Mouse (Mus musculus) CH12.LX (cell line): ENCODE results near the gene Socs3. TPM values are rescaled to one million over a fixed set of nuclear protein-coding genes. Genes with fewer than 3 reads are reported as not detected.

Source experiments
- DNase-seq: peaks from one replicate; pipeline ENCODE4 v3.0.0-alpha.2; 2013; ENCODE audit errors: extremely low read depth
- H3K27ac ChIP-seq: 2 replicates; pipeline ENCODE4 v1.5.1; 2012; ENCODE audit warnings: low read depth, mild to moderate bottlenecking, control low read depth, moderate library complexity; ENCODE audit not compliant: insufficient read depth
- H3K27me3 ChIP-seq: replicated peaks from 2 replicates; pipeline ENCODE3; 2012; ENCODE audit warnings: inconsistent platforms
- H3K36me3 ChIP-seq, 2 experiments: replicated peaks in 1 of 2; 2 replicates each; pipeline versions ENCODE3 to v1.6.1; 2012; ENCODE audit warnings: inconsistent platforms in 1 of 2, low read length in 1 of 2, mild to moderate bottlenecking in 1 of 2, mixed read lengths in 1 of 2, moderate library complexity in 1 of 2; ENCODE audit not compliant: control insufficient read depth in 1 of 2, insufficient read depth in 1 of 2
- H3K4me1 ChIP-seq, 2 experiments: 2 replicates each; pipeline ENCODE4 v1.6.1; 2012; ENCODE audit warnings: inconsistent platforms in 1 of 2, moderate library complexity in 1 of 2; ENCODE audit not compliant: insufficient read depth in 2 of 2, control insufficient read depth in 1 of 2
- H3K4me2 ChIP-seq: 2 replicates; pipeline ENCODE4 v1.6.1; 2012; ENCODE audit warnings: low read depth, mild to moderate bottlenecking, control low read depth; ENCODE audit not compliant: poor library complexity, insufficient read depth, severe bottlenecking
- H3K4me3 ChIP-seq, 3 experiments: fragments of 150-350 bp in 1 of 3; sonication (generic) in 1 of 3; replicated peaks in 1 of 3; 2 replicates each; pipeline versions ENCODE3 to v1.5.1; 2011 to 2012; ENCODE audit warnings: low read depth in 2 of 3, low read length in 2 of 3, mild to moderate bottlenecking in 2 of 3, moderate library complexity in 2 of 3, control low read depth in 1 of 3, improper control_type of control experiment in 1 of 3, inconsistent platforms in 1 of 3, mixed read lengths in 1 of 3; ENCODE audit not compliant: poor library complexity in 1 of 3
- H3K79me2 ChIP-seq: replicated peaks from 2 replicates; pipeline ENCODE4 v1.6.1; 2012; ENCODE audit warnings: mild to moderate bottlenecking, moderate library complexity; ENCODE audit not compliant: control insufficient read depth, poor library complexity, insufficient read depth, severe bottlenecking; ENCODE audit errors: extremely low read depth
- H3K9ac ChIP-seq: 2 replicates; pipeline ENCODE4 v1.6.1; 2012; ENCODE audit warnings: low read depth, mild to moderate bottlenecking, control low read depth, moderate library complexity; ENCODE audit not compliant: insufficient read depth
- H3K9me3 ChIP-seq: replicated peaks from 2 replicates; pipeline ENCODE3; 2012; ENCODE audit warnings: low read length, inconsistent platforms, mixed read lengths
- BHLHE40 ChIP-seq: IDR thresholded peaks from 2 replicates; pipeline ENCODE4 v1.6.1; 2011; ENCODE audit warnings: mild to moderate bottlenecking, low read depth, low read length, improper control_type of control experiment
- CHD1 ChIP-seq: IDR thresholded peaks from 2 replicates; pipeline ENCODE4 v1.6.1; 2012; ENCODE audit warnings: low read depth, low read length, improper control_type of control experiment, inconsistent platforms
- CHD2 ChIP-seq: IDR thresholded peaks from 2 replicates; pipeline ENCODE4 v1.6.1; 2011; ENCODE audit warnings: low read length, improper control_type of control experiment
- CTCF ChIP-seq, 2 experiments: IDR thresholded peaks in 1 of 2; conservative IDR thresholded peaks in 1 of 2; 2 replicates each; pipeline ENCODE4 v1.5.1; 2011 to 2012; ENCODE audit warnings: low read depth in 2 of 2, low read length in 2 of 2, improper control_type of control experiment in 1 of 2, inconsistent platforms in 1 of 2, mild to moderate bottlenecking in 1 of 2, moderate library complexity in 1 of 2
- E2F4 ChIP-seq: IDR thresholded peaks from 2 replicates; pipeline ENCODE4 v1.6.1; 2011; ENCODE audit warnings: low read depth, low read length, improper control_type of control experiment; ENCODE audit not compliant: insufficient replicate concordance
- ELF1 ChIP-seq: IDR thresholded peaks from 2 replicates; pipeline ENCODE4 v1.6.1; 2014; ENCODE audit warnings: low read depth, mild to moderate bottlenecking, inconsistent platforms, low read length, improper control_type of control experiment
- EP300 ChIP-seq: IDR thresholded peaks from 2 replicates; pipeline ENCODE4 v1.6.1; 2011; ENCODE audit warnings: low read length, improper control_type of control experiment
- ETS1 ChIP-seq: conservative IDR thresholded peaks from 2 replicates; pipeline ENCODE4 v1.6.1; 2012; ENCODE audit warnings: low read depth, mild to moderate bottlenecking, inconsistent platforms, low read length, improper control_type of control experiment, moderate library complexity
- GABPA ChIP-seq: IDR thresholded peaks from 2 replicates; pipeline ENCODE4 v1.6.1; 2012; ENCODE audit warnings: low read depth, low read length, improper control_type of control experiment, inconsistent platforms; ENCODE audit not compliant: insufficient replicate concordance
- HCFC1 ChIP-seq: IDR thresholded peaks from 2 replicates; pipeline ENCODE4 v1.6.1; 2012; ENCODE audit warnings: low read depth, mild to moderate bottlenecking, inconsistent platforms, low read length, improper control_type of control experiment
- IRF4 ChIP-seq: IDR thresholded peaks from 2 replicates; pipeline ENCODE4 v1.6.1; 2014; ENCODE audit warnings: low read depth, mild to moderate bottlenecking, inconsistent platforms, low read length, improper control_type of control experiment
- JUN ChIP-seq: IDR thresholded peaks from 2 replicates; pipeline ENCODE4 v1.6.1; 2011; ENCODE audit warnings: low read depth, mild to moderate bottlenecking, low read length, improper control_type of control experiment, moderate library complexity; ENCODE audit not compliant: insufficient read depth
- JUND ChIP-seq: conservative IDR thresholded peaks from 2 replicates; pipeline ENCODE4 v1.6.1; 2011; ENCODE audit warnings: low read depth, low read length, improper control_type of control experiment
- KAT2A ChIP-seq: IDR thresholded peaks from 2 replicates; pipeline ENCODE4 v1.6.1; 2012; ENCODE audit warnings: low read length, improper control_type of control experiment, inconsistent platforms; ENCODE audit not compliant: insufficient replicate concordance
- MAFK ChIP-seq: IDR thresholded peaks from 2 replicates; pipeline ENCODE4 v1.6.1; 2011; ENCODE audit warnings: low read length, improper control_type of control experiment; ENCODE audit not compliant: insufficient replicate concordance
- MAX ChIP-seq: IDR thresholded peaks from 2 replicates; pipeline ENCODE4 v1.6.1; 2011; ENCODE audit warnings: low read length, improper control_type of control experiment
- MAZ ChIP-seq: IDR thresholded peaks from 2 replicates; pipeline ENCODE4 v1.6.1; 2012; ENCODE audit warnings: low read depth, mild to moderate bottlenecking, inconsistent platforms, low read length, improper control_type of control experiment, moderate library complexity
- MEF2A ChIP-seq: IDR thresholded peaks from 2 replicates; pipeline ENCODE4 v1.6.1; 2014; ENCODE audit warnings: low read depth, mild to moderate bottlenecking, inconsistent platforms, low read length, improper control_type of control experiment, borderline replicate concordance
- MXI1 ChIP-seq: IDR thresholded peaks from 2 replicates; pipeline ENCODE4 v1.6.1; 2011; ENCODE audit warnings: mild to moderate bottlenecking, low read depth, low read length, improper control_type of control experiment
- MYC ChIP-seq: IDR thresholded peaks from 2 replicates; pipeline ENCODE4 v1.6.1; 2011; ENCODE audit warnings: low read depth, mild to moderate bottlenecking, improper control_type of control experiment, low read length
- NELFE ChIP-seq: IDR thresholded peaks from 2 replicates; pipeline ENCODE4 v1.6.1; 2011; ENCODE audit warnings: low read depth, low read length, improper control_type of control experiment
- NRF1 ChIP-seq: IDR thresholded peaks from 2 replicates; pipeline ENCODE4 v1.6.1; 2014; ENCODE audit warnings: low read depth, mild to moderate bottlenecking, inconsistent platforms, low read length, improper control_type of control experiment, moderate library complexity
- PAX5 ChIP-seq: IDR thresholded peaks from 2 replicates; pipeline ENCODE4 v1.6.1; 2012; ENCODE audit warnings: low read length, inconsistent platforms, mixed read lengths
- POLR2A ChIP-seq: IDR thresholded peaks from 2 replicates; pipeline ENCODE4 v1.6.1; 2011; ENCODE audit warnings: low read depth, mild to moderate bottlenecking, improper control_type of control experiment, low read length
- POLR2AphosphoS2 ChIP-seq: IDR thresholded peaks from 2 replicates; pipeline ENCODE4 v1.6.1; 2011; ENCODE audit warnings: low read depth, low read length, improper control_type of control experiment
- RAD21 ChIP-seq: IDR thresholded peaks from 2 replicates; pipeline ENCODE4 v1.6.1; 2011; ENCODE audit warnings: low read depth, mild to moderate bottlenecking, low read length, improper control_type of control experiment, moderate library complexity
- RCOR1 ChIP-seq: conservative IDR thresholded peaks from 2 replicates; pipeline ENCODE4 v1.6.1; 2012; ENCODE audit warnings: low read depth, mild to moderate bottlenecking, inconsistent platforms, low read length, improper control_type of control experiment
- SIN3A ChIP-seq: IDR thresholded peaks from 2 replicates; pipeline ENCODE4 v1.6.1; 2012; ENCODE audit warnings: low read length, improper control_type of control experiment, inconsistent platforms
- SMC3 ChIP-seq: IDR thresholded peaks from 2 replicates; pipeline ENCODE4 v1.6.1; 2011; ENCODE audit warnings: low read depth, low read length, improper control_type of control experiment
- TBP ChIP-seq: conservative IDR thresholded peaks from 2 replicates; pipeline ENCODE4 v1.6.1; 2011; ENCODE audit warnings: low read depth, low read length, improper control_type of control experiment
- TCF12 ChIP-seq: IDR thresholded peaks from 2 replicates; pipeline ENCODE4 v1.6.1; 2014; ENCODE audit warnings: low read depth, mild to moderate bottlenecking, inconsistent platforms, low read length, improper control_type of control experiment
- UBTF ChIP-seq: IDR thresholded peaks from 2 replicates; pipeline ENCODE4 v1.6.1; 2012; ENCODE audit warnings: low read depth, mild to moderate bottlenecking, inconsistent platforms, low read length, improper control_type of control experiment, moderate library complexity
- USF1 ChIP-seq: IDR thresholded peaks from 2 replicates; pipeline ENCODE4 v1.6.1; 2014; ENCODE audit warnings: low read depth, mild to moderate bottlenecking, inconsistent platforms, low read length, improper control_type of control experiment
- USF2 ChIP-seq: conservative IDR thresholded peaks from 2 replicates; pipeline ENCODE4 v1.6.1; 2011; ENCODE audit warnings: low read depth, low read length, improper control_type of control experiment
- ZC3H11A ChIP-seq: IDR thresholded peaks from 2 replicates; pipeline ENCODE4 v1.6.1; 2012; ENCODE audit warnings: low read depth, mild to moderate bottlenecking, inconsistent platforms, low read length, improper control_type of control experiment
- ZKSCAN1 ChIP-seq: IDR thresholded peaks from 2 replicates; pipeline ENCODE4 v1.6.1; 2012; ENCODE audit warnings: low read depth, inconsistent platforms, low read length, improper control_type of control experiment, borderline replicate concordance
- ZMIZ1 ChIP-seq: IDR thresholded peaks from 2 replicates; pipeline ENCODE4 v1.6.1; 2012; ENCODE audit warnings: low read depth, mild to moderate bottlenecking, inconsistent platforms, low read length, improper control_type of control experiment
- ZNF384 ChIP-seq: IDR thresholded peaks from 2 replicates; pipeline ENCODE4 v1.6.1; 2012; ENCODE audit warnings: low read depth, low read length, improper control_type of control experiment, inconsistent platforms
- dilution Hi-C: fragments of 300-500 bp; cut with MboI; formaldehyde crosslinking; loops from 2 replicates; pipeline ENCODE4 v1.14.3; 2020; ENCODE audit warnings: low sequenced_read_pairs; ENCODE audit not compliant: extremely low pct_unique_long_range_greater_than_20kb, extremely low pct_ligation_motif_present
- in situ Hi-C: fragments of 300-500 bp; cut with MboI; formaldehyde crosslinking; loops from 3 replicates; pipeline ENCODE4 v1.14.3; 2019; ENCODE audit warnings: low sequenced_read_pairs, low pct_ligation_motif_present, low pct_unique_long_range_greater_than_20kb, mixed read lengths
- polyA plus RNA-seq: library from polyadenylated mRNA; unstranded; fragments of >175 nt; gene quantifications from 2 replicates; pipeline ENCODE4 v1.2.1, GENCODE M21; 2012; ENCODE audit warnings: low read depth; ENCODE audit not compliant: insufficient read length
- total RNA-seq, 2 experiments: library from RNA; depleted of rRNA; stranded (reverse); fragments of 300-350 nt in 1 of 2; fragments of >200 nt in 1 of 2; gene quantifications; 2 replicates each; pipeline ENCODE4 v1.2.3; 2012 to 2014

Socs3 gene
- total and polyA plus RNA-seq, 3 experiments = 0.83 to 4.7 (median 1.2) TPM

- peak within 1 kb of the TSS; percentile 86 for H3K9ac ChIP-seq
- peaks cover 0 to 2% of the 10 kb centered on the region in 2 experiments for H3K36me3 ChIP-seq
- in situ Hi-C loops = no loop called here
- H3K4me3 ChIP-seq = peak within 1 kb of the TSS; percentile 83 to 97 (median 88)
- TF ChIP-seq SMC3 = no peak
- peak; percentile 62 for TF ChIP-seq IRF4
- TF ChIP-seq ETS1 = no peak
- no peak; the same call in 1 of the 2 replicates for TF ChIP-seq ZKSCAN1
- peak; percentile 90 for TF ChIP-seq HCFC1
- no peak for TF ChIP-seq PAX5
- peak; percentile 97 for TF ChIP-seq SIN3A
- TF ChIP-seq TCF12 = peak; percentile 92
- TF ChIP-seq UBTF = no peak
- peak; percentile 93; the same call in 1 of the 2 replicates for TF ChIP-seq KAT2A
- no peak for TF ChIP-seq MAZ
- TF ChIP-seq BHLHE40 = no peak
- peak; percentile 90 for TF ChIP-seq POLR2A
- no peak for TF ChIP-seq RAD21
- TF ChIP-seq E2F4 = no peak
- peak; percentile 71; the same call in 1 of the 2 replicates for TF ChIP-seq TBP
- TF ChIP-seq JUN = no peak
- TF ChIP-seq MXI1 = peak; percentile 93
- TF ChIP-seq ZNF384 = no peak
- TF ChIP-seq ELF1 = peak; percentile 98
- TF ChIP-seq CHD1 = no peak
- 0 out of 2 replicates have a peak, but pooled peaks have one; percentile 28 for TF ChIP-seq MEF2A
- TF ChIP-seq POLR2AphosphoS2 = no peak; the same call in 1 of the 2 replicates
- no peak for TF ChIP-seq EP300
- peak; percentile 41; the same call in 1 of the 2 replicates for TF ChIP-seq GABPA
- no peak for TF ChIP-seq ZMIZ1
- no peak for TF ChIP-seq MYC
- TF ChIP-seq ZC3H11A = no peak
- no peak for TF ChIP-seq CHD2
- peak; percentile 92 for TF ChIP-seq NRF1
- TF ChIP-seq USF1 = no peak
- TF ChIP-seq CTCF (conservative IDR thresholded peaks at IDR 0.05 in 1 of 2, IDR thresholded peaks at IDR 0.05 in 1 of 2; ENCODE audit: low read depth in 2 of 2, low read length in 2 of 2) = no peak
- TF ChIP-seq MAX = no peak; the same call in 1 of the 2 replicates
- no peak for TF ChIP-seq MAFK
- peak; percentile 89 for TF ChIP-seq NELFE
- TF ChIP-seq JUND = no peak
- no peak for TF ChIP-seq USF2
- TF ChIP-seq RCOR1 = no peak
- H3K9me3 ChIP-seq = no peaks in the 10 kb centered on the region
- peaks cover 47% of the 10 kb centered on the region for H3K79me2 ChIP-seq
- peaks cover 29% of the 10 kb centered on the region for H3K27me3 ChIP-seq
- peak within 1 kb of the TSS; percentile 87 for H3K4me2 ChIP-seq
- dilution Hi-C loops = no loop called here
- peak; percentile 90 for DNase-seq
- peaks cover 26 to 47% of the 10 kb centered on the region in 2 experiments for H3K4me1 ChIP-seq
- peak within 1 kb of the TSS; percentile 12; the same call in 1 of the 2 replicates for H3K27ac ChIP-seq
These were observed 16.5 kb upstream of the Socs3 start, which contains the start of gene Pgs1 for GRCm38 (mm10) chr11:117986126-117987031. Pgs1 (plus strand) TSS chr11:117986292.
